Mouse (Mus musculus): Measurements from ENCODE around the gene Clps.

- TF ChIP-seq GATA1 (IDR thresholded peaks at IDR 0.05; ENCODE audit: borderline replicate concordance, low read length) (no peak), FLI1 (IDR thresholded peaks at IDR 0.05; ENCODE audit: low read length) (no peak)
Measured at GRCm38 (mm10) chr17:28517441-28517955, 43.1 kb downstream of the Clps start, which contains the start of gene Fkbp5.

Measured in megakaryocyte, embryonic 14.5 days (primary cell).